Mouse (Mus musculus) C2C12 (cell line): Measurements from ENCODE around the gene Lpcat3. TPM values are rescaled to one million over a fixed set of nuclear protein-coding genes. Genes with fewer than 3 reads are reported as not detected.

Experiments used
- H3K27me3 ChIP-seq: one replicate; pipeline ENCODE4 v1.6.1; 2011; ENCODE audit not compliant: control insufficient read depth, insufficient read depth, insufficient read length
- H3K36me3 ChIP-seq: one replicate; pipeline ENCODE4 v1.6.1; 2011; ENCODE audit not compliant: control insufficient read depth, insufficient read depth
- H3K4me3 ChIP-seq: one replicate; pipeline ENCODE4 v1.5.1; 2011; ENCODE audit warnings: mild to moderate bottlenecking, control low read depth; ENCODE audit not compliant: poor library complexity, insufficient read depth, severe bottlenecking
- H3K79me2 ChIP-seq: one replicate; pipeline ENCODE4 v1.6.1; 2011; ENCODE audit not compliant: control insufficient read depth, insufficient read depth
- H3K79me3 ChIP-seq: one replicate; pipeline ENCODE4 v1.6.1; 2011; ENCODE audit warnings: low read depth, control low read depth
- H3ac ChIP-seq: one replicate; pipeline ENCODE3; 2011; ENCODE audit warnings: low read depth; ENCODE audit not compliant: control insufficient read depth, insufficient read length
- CEBPB ChIP-seq: IDR thresholded peaks from one replicate; pipeline ENCODE4 v1.6.1; 2011; ENCODE audit warnings: low read depth, mild to moderate bottlenecking, control low read depth, moderate library complexity
- CTCF ChIP-seq: IDR thresholded peaks from one replicate; pipeline ENCODE4 v1.5.1; 2011; ENCODE audit not compliant: control insufficient read depth, insufficient read depth, insufficient read length
- FOSL1 ChIP-seq: IDR thresholded peaks from one replicate; pipeline ENCODE4 v1.8.0; 2011; ENCODE audit warnings: mild to moderate bottlenecking, low read length; ENCODE audit not compliant: poor library complexity, insufficient read depth, severe bottlenecking
- MAX ChIP-seq: IDR thresholded peaks from one replicate; pipeline ENCODE4 v1.6.1; 2011; ENCODE audit warnings: mild to moderate bottlenecking, control low read depth
- MYOD1 ChIP-seq: IDR thresholded peaks from one replicate; pipeline ENCODE4 v1.6.1; 2011; ENCODE audit warnings: low read depth; ENCODE audit not compliant: control insufficient read depth, insufficient read length
- MYOG ChIP-seq: IDR thresholded peaks from one replicate; pipeline ENCODE4 v1.6.1; 2011; ENCODE audit not compliant: control insufficient read depth, insufficient read length; ENCODE audit errors: extremely low read depth
- USF1 ChIP-seq: IDR thresholded peaks from one replicate; pipeline ENCODE4 v1.6.1; 2011; ENCODE audit warnings: low read depth, mild to moderate bottlenecking, control low read depth, moderate library complexity
- polyA plus RNA-seq: library from polyadenylated mRNA; unstranded; fragments of >200 nt; fragmentation: generic; extraction: Trizol; gene quantifications from one replicate; pipeline ENCODE4 v1.2.1, GENCODE M21; 2012; ENCODE audit warnings: missing spikeins

Gene Lpcat3
- polyA plus RNA-seq, 1 experiment, result 55.4 TPM

- Histone ChIP-seq H3K27me3 (no peaks in the 10 kb centered on the region), H3K79me2 (no peaks in the 10 kb centered on the region), H3K79me3 (peaks cover 2% of the 10 kb centered on the region), H3K4me3 (no peak overlapping the region), H3K36me3 (no peaks in the 10 kb centered on the region), H3ac (no peak overlapping the region)
- TF ChIP-seq MYOD1, result no peak
- TF ChIP-seq FOSL1, result no peak
- TF ChIP-seq CTCF, result no peak
- peak; percentile 18 for TF ChIP-seq CEBPB
Observed at GRCm38 (mm10) chr6:124689011-124689410, 26.2 kb downstream of the Lpcat3 start.

- Histone ChIP-seq H3ac (no peak overlapping the region), H3K79me2 (no peaks in the 10 kb centered on the region), H3K79me3 (peaks cover 2% of the 10 kb centered on the region), H3K27me3 (no peaks in the 10 kb centered on the region), H3K36me3 (no peaks in the 10 kb centered on the region), H3K4me3 (no peak overlapping the region)
- TF ChIP-seq USF1 (no peak), CTCF (no peak), FOSL1 (no peak), MAX (no peak), MYOD1 (no peak), CEBPB (no peak), MYOG (no peak)
Observed at GRCm38 (mm10) chr6:124690517-124690916, 27.7 kb downstream of the Lpcat3 start.

- no peaks in the 10 kb centered on the region for H3K79me2 ChIP-seq
- peaks cover 2% of the 10 kb centered on the region for H3K79me3 ChIP-seq
- TF ChIP-seq MYOG, result no peak
- TF ChIP-seq MAX, result no peak
- no peak for TF ChIP-seq CTCF
- no peak for TF ChIP-seq CEBPB
- TF ChIP-seq FOSL1, result no peak
- no peak for TF ChIP-seq USF1
- TF ChIP-seq MYOD1, result no peak
- no peak overlapping the region for H3K4me3 ChIP-seq
- H3ac ChIP-seq, result no peak overlapping the region
- no peaks in the 10 kb centered on the region for H3K27me3 ChIP-seq
- H3K36me3 ChIP-seq, result peaks cover 5% of the 10 kb centered on the region
Observed at GRCm38 (mm10) chr6:124693243-124693981, 30.6 kb downstream of the Lpcat3 start.

- Histone ChIP-seq H3K79me2 (no peaks in the 10 kb centered on the region), H3K4me3 (no peak overlapping the region), H3ac (no peak overlapping the region), H3K36me3 (peaks cover 5% of the 10 kb centered on the region), H3K27me3 (no peaks in the 10 kb centered on the region), H3K79me3 (peaks cover 2% of the 10 kb centered on the region)
- no peak for TF ChIP-seq USF1
- no peak for TF ChIP-seq CTCF
- TF ChIP-seq FOSL1, result no peak
- TF ChIP-seq MYOD1, result no peak
- no peak for TF ChIP-seq MYOG
- TF ChIP-seq CEBPB, result no peak
- no peak for TF ChIP-seq MAX
Observed at GRCm38 (mm10) chr6:124694166-124694955, 31.5 kb downstream of the Lpcat3 start.

- Histone ChIP-seq H3K27me3 (no peaks in the 10 kb centered on the region), H3K79me2 (no peaks in the 10 kb centered on the region), H3K79me3 (peaks cover 2% of the 10 kb centered on the region), H3ac (no peak overlapping the region), H3K36me3 (peaks cover 14% of the 10 kb centered on the region), H3K4me3 (no peak overlapping the region)
- no peak for TF ChIP-seq USF1
- no peak for TF ChIP-seq CEBPB
- no peak for TF ChIP-seq MYOG
- TF ChIP-seq CTCF, result no peak
- no peak for TF ChIP-seq MAX
- no peak for TF ChIP-seq MYOD1
- TF ChIP-seq FOSL1, result no peak
Observed at GRCm38 (mm10) chr6:124696441-124697150, 33.8 kb downstream of the Lpcat3 start.

GRCm38 (mm10) chr6:124698751-124699150, 35.9 kb downstream of the Lpcat3 start:
- H3K79me3 ChIP-seq, result peaks cover under 1% of the 10 kb centered on the region
- no peak overlapping the region for H3K4me3 ChIP-seq
- H3K36me3 ChIP-seq, result peaks cover 35% of the 10 kb centered on the region
- H3K27me3 ChIP-seq, result no peaks in the 10 kb centered on the region
- no peaks in the 10 kb centered on the region for H3K79me2 ChIP-seq
- TF ChIP-seq MAX (no peak), CTCF (no peak), MYOD1 (no peak), FOSL1 (no peak), MYOG (no peak)
- no peak overlapping the region for H3ac ChIP-seq
